Mouse (Mus musculus) midbrain, embryonic 11.5 days (tissue): ENCODE results near the gene Camkk1. TPM values are rescaled to one million over a fixed set of nuclear protein-coding genes. Genes with fewer than 3 reads are reported as not detected.
A peak's percentile ranks its signal among the peaks of the same experiment; 100 is the strongest.

Experiments used
- ATAC-seq: fragments of 200-750 bp; cut with Nextera tagmentation; 2 replicates; pipeline ENCODE4 v1.8.0; 2017; ENCODE audit warnings: moderate TSS enrichment, moderate library complexity; ENCODE audit not compliant: low FRiP score
- DNase-seq: peaks from one replicate; pipeline ENCODE4 v3.0.0; 2015; ENCODE audit warnings: low spot score; ENCODE audit errors: missing footprints
- H3K27ac ChIP-seq: fragments of 300-500 bp; sonication (generic); 2 replicates; pipeline ENCODE4 v1.5.1; 2014; ENCODE audit warnings: low read depth, low read length
- H3K27me3 ChIP-seq: fragments of 300-500 bp; sonication (generic); 2 replicates; pipeline ENCODE4 v1.6.1; 2014; ENCODE audit warnings: mild to moderate bottlenecking, low read length, moderate library complexity, mixed read lengths; ENCODE audit not compliant: control insufficient read depth, insufficient read depth
- H3K36me3 ChIP-seq: fragments of 300-500 bp; sonication (generic); 2 replicates; pipeline ENCODE4 v1.6.1; 2014; ENCODE audit warnings: mild to moderate bottlenecking, low read length, moderate library complexity, mixed read lengths; ENCODE audit not compliant: control insufficient read depth, insufficient read depth
- H3K4me1 ChIP-seq: fragments of 300-500 bp; sonication (generic); 2 replicates; pipeline ENCODE4 v1.6.1; 2014; ENCODE audit warnings: low read length; ENCODE audit not compliant: control insufficient read depth, insufficient read depth
- H3K4me2 ChIP-seq: fragments of 300-500 bp; sonication (generic); 2 replicates; pipeline ENCODE4 v1.6.1; 2014; ENCODE audit warnings: mild to moderate bottlenecking, moderate library complexity
- H3K4me3 ChIP-seq: fragments of 300-500 bp; sonication (generic); 2 replicates; pipeline ENCODE4 v1.5.1; 2014; ENCODE audit warnings: low read depth, low read length
- H3K9ac ChIP-seq: fragments of 300-500 bp; sonication (generic); 2 replicates; pipeline ENCODE4 v1.6.1; 2014; ENCODE audit warnings: low read length
- H3K9me3 ChIP-seq: fragments of 300-500 bp; sonication (generic); 2 replicates; pipeline ENCODE4 v1.6.1; 2016; ENCODE audit warnings: low read length; ENCODE audit not compliant: control insufficient read depth
- WGBS: fragments of 180-500 bp; shearing (Covaris S2); extraction: QIAGEN DNeasy Blood & Tissue Kit; methylation state at CpG from one replicate; pipeline ENCODE4 v1.1.7; 2014; 5-methylcytosine and 5-hydroxymethylcytosine counted together
- polyA plus RNA-seq: library from polyadenylated mRNA; unstranded; fragments of >200 nt; fragmentation: Nextera tagmentation; extraction: Ambion mirVana; gene quantifications from 2 replicates; pipeline ENCODE4 v1.2.1, GENCODE M21; 2014

Camkk1 gene
- polyA plus RNA-seq, 1 experiment from 2014 or later = 4.2 TPM

GRCm38 (mm10) chr11:73023099-73023498, 4.3 kb downstream of the Camkk1 start:
- H3K4me2 ChIP-seq = no peak overlapping the region
- H3K4me1 ChIP-seq = peaks cover 11% of the 10 kb centered on the region
- peak; percentile 81 for DNase-seq
- no peak overlapping the region for H3K4me3 ChIP-seq
- no peak for ATAC-seq
- H3K9ac ChIP-seq = no peak overlapping the region
- H3K27me3 ChIP-seq = peaks cover 23% of the 10 kb centered on the region
- H3K36me3 ChIP-seq = no peaks in the 10 kb centered on the region
- H3K27ac ChIP-seq = no peak overlapping the region
- 46% methylated on average over 9 of the region's 9 CpGs for WGBS
- no peaks in the 10 kb centered on the region for H3K9me3 ChIP-seq

DNA sequence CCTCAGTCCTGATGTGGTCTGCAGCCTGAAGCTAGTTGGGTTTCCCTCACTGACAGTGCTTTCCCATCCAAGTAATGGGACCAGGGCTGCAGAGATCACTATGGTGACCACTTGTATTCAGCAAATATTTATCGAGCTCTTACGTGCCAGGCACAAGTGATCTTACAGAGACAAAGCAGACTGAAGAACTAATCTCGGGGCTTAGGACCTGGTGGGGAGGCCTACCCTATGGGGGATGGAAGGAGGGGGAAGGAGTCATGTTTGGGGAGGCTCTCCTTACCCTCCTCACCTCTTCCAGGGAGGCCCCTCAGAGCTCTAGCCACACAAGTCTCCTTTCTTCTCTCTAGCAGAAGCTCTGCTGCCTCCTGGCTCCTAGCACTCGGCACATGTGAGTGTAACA, 5.0 kb downstream of the Camkk1 start:
- H3K4me1 ChIP-seq = peaks cover 11% of the 10 kb centered on the region
- H3K27ac ChIP-seq = no peak overlapping the region
- 23% methylated on average over 4 of the region's 4 CpGs for WGBS
- no peaks in the 10 kb centered on the region for H3K9me3 ChIP-seq
- H3K36me3 ChIP-seq = no peaks in the 10 kb centered on the region
- no peak overlapping the region for H3K4me3 ChIP-seq
- H3K27me3 ChIP-seq = peaks cover 23% of the 10 kb centered on the region
- no peak overlapping the region; the same call in 1 of the 2 replicates for H3K9ac ChIP-seq
- no peak overlapping the region for H3K4me2 ChIP-seq
- ATAC-seq = no peak
- DNase-seq = peak; percentile 82

DNA sequence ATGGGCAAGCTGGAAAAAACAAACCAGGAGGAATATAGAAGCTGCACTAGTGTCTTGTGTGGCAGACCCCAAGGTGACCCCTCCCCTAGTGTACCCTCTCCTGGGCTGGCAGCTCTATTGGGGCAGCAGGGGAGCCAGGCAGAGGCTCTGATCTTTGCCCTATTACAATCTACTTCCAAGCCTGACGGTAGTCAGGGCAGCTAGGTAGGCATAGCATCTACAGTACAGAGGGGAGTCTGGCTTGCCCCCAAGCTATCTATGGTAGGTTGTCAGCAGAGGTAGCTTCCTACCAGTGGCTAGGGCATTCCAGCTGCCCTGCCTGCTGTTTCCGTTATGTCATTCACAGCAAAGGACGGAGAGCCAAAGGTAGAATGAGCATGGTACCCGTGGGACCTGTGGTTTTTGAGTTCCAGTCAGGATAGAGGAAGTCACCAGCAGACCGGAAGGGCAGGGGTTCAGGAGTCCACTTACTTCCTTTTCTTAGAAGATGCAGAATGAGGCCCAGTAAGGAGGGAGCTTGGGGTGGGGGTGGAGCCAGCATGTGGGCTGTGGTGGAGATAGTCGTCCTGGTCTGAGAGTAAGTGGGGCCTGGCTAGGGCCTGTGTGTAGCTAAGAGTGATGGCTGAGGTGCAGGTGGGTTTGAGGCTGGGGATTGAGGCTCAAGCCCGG, 5.6 kb downstream of the Camkk1 start:
- peak; percentile 78 for DNase-seq
- H3K4me2 ChIP-seq = no peak overlapping the region
- no peak overlapping the region for H3K4me3 ChIP-seq
- peaks cover 21% of the 10 kb centered on the region for H3K27me3 ChIP-seq
- WGBS = 64% methylated on average over 7 of the region's 7 CpGs
- no peaks in the 10 kb centered on the region for H3K9me3 ChIP-seq
- peaks cover 11% of the 10 kb centered on the region for H3K4me1 ChIP-seq
- H3K36me3 ChIP-seq = no peaks in the 10 kb centered on the region
- no peak overlapping the region for H3K27ac ChIP-seq
- no peak for ATAC-seq
- H3K9ac ChIP-seq = no peak overlapping the region

- no peaks in the 10 kb centered on the region for H3K36me3 ChIP-seq
- WGBS = 59% methylated on average over 8 of the region's 8 CpGs
Observed at GRCm38 (mm10) chr11:73026961-73027360, 8.2 kb downstream of the Camkk1 start.

DNA sequence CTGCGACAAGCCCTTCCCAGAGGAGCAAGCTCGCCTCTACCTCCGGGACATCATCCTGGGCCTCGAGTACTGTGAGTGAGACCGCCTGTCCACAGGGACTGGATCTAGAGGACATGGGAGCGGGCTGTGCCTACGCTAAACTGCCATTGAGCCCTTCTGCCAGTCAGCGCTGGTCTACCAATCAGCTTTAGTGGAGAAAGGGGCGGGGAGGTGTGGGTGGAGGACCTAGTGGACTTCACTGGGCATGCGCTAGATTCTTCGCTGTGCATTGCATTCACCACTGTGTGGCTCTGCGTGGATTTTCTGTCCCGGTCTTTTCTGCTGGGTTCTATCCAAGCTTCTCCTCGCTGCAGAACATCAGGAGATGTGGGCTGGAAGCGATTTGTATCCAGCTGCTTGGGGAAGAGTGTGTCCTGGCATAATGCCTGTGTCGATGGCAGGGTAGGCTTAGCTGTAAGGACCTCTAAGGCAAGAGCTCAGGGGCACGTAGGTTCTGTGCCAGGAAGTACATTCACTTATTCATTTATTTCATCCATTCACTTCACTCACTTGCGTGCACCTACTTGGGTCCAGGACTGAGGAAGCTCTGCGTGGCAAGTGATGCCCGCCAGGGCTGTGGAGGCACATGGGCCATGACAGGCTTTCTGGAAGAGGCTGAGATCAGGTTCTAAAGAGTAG, 12.2 kb downstream of the Camkk1 start:
- Histone ChIP-seq H3K9ac (peak overlapping the region; percentile 62), H3K9me3 (no peaks in the 10 kb centered on the region), H3K36me3 (no peaks in the 10 kb centered on the region), H3K4me1 (peaks cover 7% of the 10 kb centered on the region; the same call in 1 of the 2 replicates), H3K4me3 (peak overlapping the region; percentile 17), H3K27me3 (no peaks in the 10 kb centered on the region), H3K27ac (peak overlapping the region; percentile 21; the same call in 1 of the 2 replicates), H3K4me2 (peak overlapping the region; percentile 42)
- 25% methylated on average over 20 of the region's 20 CpGs for WGBS
- peak; percentile 94 for ATAC-seq
- DNase-seq = peak; percentile 95

More at GRCm38 (mm10) chr11:73026961-73027360, 8.2 kb downstream of the Camkk1 start:
- DNase-seq (peak; percentile 28), ATAC-seq (no peak)
- Histone ChIP-seq H3K9me3 (no peaks in the 10 kb centered on the region), H3K27me3 (no peaks in the 10 kb centered on the region; the same call in 1 of the 2 replicates), H3K9ac (no peak overlapping the region), H3K4me2 (no peak overlapping the region), H3K4me3 (no peak overlapping the region), H3K27ac (no peak overlapping the region), H3K4me1 (peaks cover 13% of the 10 kb centered on the region)

DNA sequence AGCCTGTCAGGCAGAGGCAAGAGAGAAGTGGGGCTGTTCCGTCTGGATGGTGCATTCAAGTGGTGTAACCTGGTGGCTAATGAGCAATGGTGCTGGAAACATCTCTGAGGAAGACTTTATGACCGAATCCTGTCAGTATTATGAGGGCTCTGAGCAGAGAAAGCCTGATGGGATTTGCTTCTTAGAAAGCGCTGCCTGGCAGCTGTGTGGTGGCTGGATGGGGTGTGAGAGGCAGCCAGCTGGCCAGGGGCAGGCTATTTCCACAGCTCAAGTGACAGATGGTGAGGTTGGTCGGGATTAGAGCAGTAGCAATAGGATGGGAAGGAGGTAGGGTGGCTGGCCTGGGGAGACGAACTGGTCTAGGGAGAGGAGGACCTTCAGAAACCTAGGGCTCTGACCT, 12.7 kb downstream of the Camkk1 start:
- Histone ChIP-seq H3K4me2 (no peak overlapping the region; the same call in 1 of the 2 replicates), H3K4me1 (peaks cover 7% of the 10 kb centered on the region; the same call in 1 of the 2 replicates), H3K36me3 (no peaks in the 10 kb centered on the region), H3K27ac (peak overlapping the region; percentile 21; the same call in 1 of the 2 replicates), H3K9me3 (no peaks in the 10 kb centered on the region), H3K9ac (no peak overlapping the region), H3K27me3 (no peaks in the 10 kb centered on the region), H3K4me3 (no peak overlapping the region)
- DNase-seq (no peak), ATAC-seq (no peak; the same call in 1 of the 2 replicates)
- WGBS = 74% methylated on average over 5 of the region's 5 CpGs

DNA sequence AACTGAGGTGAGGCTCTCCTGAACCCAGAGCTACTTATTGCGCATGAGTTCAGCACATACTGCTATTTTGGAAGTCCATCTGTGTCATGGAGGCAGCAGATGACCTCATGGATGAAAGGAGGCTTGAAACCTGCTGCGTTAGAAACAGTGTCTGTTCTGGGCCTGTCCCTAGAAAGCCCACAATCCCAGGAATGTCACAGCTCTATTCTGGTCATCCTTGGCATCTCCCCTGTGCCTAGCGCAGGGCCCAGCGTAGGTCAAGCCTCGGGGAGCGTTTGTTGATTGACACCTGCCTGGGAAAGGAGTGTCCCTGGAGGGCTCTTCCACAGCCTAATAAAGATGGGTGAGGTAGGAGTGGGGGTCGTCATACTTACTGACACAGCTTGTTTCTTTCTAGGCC, 17.3 kb downstream of the Camkk1 start:
- no peaks in the 10 kb centered on the region for H3K36me3 ChIP-seq
- H3K27me3 ChIP-seq = no peaks in the 10 kb centered on the region
- H3K9me3 ChIP-seq = no peaks in the 10 kb centered on the region
- no peak for DNase-seq
- no peak overlapping the region for H3K9ac ChIP-seq
- WGBS = 85% methylated on average over 7 of the region's 7 CpGs
- H3K27ac ChIP-seq = no peak overlapping the region
- no peak for ATAC-seq
- H3K4me3 ChIP-seq = no peak overlapping the region
- peaks cover 6% of the 10 kb centered on the region; the same call in 1 of the 2 replicates for H3K4me1 ChIP-seq
- no peak overlapping the region for H3K4me2 ChIP-seq

GRCm38 (mm10) chr11:73036889-73037288, 18.1 kb downstream of the Camkk1 start:
- 63% methylated on average over 6 of the region's 6 CpGs for WGBS
- Histone ChIP-seq H3K27me3 (no peaks in the 10 kb centered on the region), H3K4me2 (no peak overlapping the region), H3K27ac (no peak overlapping the region), H3K36me3 (no peaks in the 10 kb centered on the region), H3K4me1 (peaks cover 1% of the 10 kb centered on the region; the same call in 1 of the 2 replicates), H3K9me3 (no peaks in the 10 kb centered on the region), H3K9ac (no peak overlapping the region), H3K4me3 (no peak overlapping the region)
- peak; percentile 47 for DNase-seq
- ATAC-seq = no peak

DNA sequence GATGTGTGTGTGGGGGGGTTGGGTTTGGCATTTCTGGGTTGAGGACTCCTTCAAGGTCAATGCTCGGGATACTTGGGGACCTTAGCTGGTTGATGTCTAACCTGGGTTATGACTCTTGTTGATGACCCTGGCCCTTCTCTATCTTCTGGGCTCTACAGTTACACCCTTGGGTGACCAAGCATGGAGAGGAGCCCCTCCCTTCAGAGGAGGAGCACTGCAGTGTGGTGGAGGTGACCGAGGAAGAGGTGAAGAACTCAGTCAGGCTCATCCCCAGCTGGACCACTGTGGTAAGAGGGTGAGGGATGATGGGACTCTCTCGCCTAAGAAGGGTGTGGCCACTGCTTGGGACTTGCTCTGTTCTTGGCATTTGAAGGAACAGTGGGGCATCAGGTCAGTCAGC, 18.9 kb downstream of the Camkk1 start:
- Histone ChIP-seq H3K4me3 (no peak overlapping the region), H3K36me3 (no peaks in the 10 kb centered on the region), H3K27me3 (no peaks in the 10 kb centered on the region), H3K9me3 (no peaks in the 10 kb centered on the region), H3K9ac (no peak overlapping the region), H3K27ac (no peak overlapping the region), H3K4me2 (no peak overlapping the region), H3K4me1 (no peaks in the 10 kb centered on the region)
- DNase-seq (peak; percentile 44), ATAC-seq (no peak)
- WGBS = 82% methylated on average over 3 of the region's 3 CpGs
